Mouse (Mus musculus): ENCODE measurements around the gene Dynlt1c.
"Not testable (repeated sequence)": the region's sequence is repeated elsewhere in the genome, so short reads cannot be mapped to it uniquely, and the experiment has no call there.

Gene Dynlt1c

DNA sequence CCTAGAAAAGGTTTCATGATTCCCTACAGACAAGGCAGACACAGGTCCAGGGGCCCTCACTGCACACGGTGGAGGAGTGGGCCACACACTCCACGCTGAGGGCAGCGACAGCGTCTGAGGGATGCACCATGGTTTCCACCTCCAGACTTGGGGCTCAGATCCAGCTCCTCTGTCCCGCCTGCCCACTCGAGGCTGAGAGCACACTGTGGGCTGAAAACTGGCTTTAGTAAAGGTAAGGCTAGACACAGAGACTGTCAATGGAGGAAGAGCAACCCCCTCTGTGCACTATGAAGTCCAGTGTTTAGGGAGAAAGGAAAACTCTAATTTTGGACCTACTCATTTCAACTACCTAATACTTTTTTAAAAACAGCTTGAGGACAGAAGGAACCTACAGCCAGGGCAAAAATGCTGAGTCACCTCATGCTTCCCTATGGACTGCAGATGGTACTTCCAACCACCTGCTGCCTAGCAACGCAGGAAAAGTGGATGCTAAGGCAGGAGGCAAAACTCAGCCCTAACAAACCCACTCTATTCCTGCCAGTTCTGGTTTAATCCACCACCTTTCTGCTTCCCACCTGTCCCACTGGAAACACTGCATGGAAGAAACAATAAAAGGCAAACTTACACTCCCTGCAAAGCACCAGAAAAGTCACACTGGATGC lies 49.6 kb downstream of the Dynlt1c start:
- not testable (repeated sequence) for DNase-seq (ENCODE audit: low read depth in 1 of 2, low spot score in 2 of 2)

DNA sequence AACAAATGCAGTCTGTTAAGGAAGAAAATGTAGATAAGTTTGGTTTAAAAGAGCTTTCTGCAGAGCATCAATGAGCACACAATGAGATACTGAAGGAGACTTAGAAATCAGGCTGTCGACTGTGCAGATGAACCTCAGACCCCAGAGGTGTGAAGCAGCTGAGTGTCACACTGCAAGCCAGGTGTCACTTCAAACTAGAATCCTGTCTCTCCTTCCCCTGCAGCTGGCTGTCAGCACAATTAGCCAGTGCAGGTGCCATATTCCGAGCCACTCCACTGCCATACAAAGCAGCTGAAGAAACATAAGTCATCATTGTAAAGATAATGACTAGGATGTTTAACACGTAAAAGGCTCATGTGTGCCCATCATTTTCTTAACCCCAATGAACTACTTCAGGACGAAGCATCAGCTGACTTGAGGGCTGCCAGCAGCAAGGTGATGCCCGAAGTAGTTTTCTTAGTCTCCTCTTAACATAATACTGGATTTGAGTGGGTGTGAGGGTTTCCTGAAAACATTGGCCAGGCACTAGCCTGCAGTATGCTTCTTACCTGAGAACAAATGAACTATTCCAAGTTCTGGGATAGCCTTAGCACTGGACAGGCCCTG lies 52.0 kb downstream of the Dynlt1c start:
- DNase-seq (ENCODE audit: low read depth in 1 of 2, low spot score in 2 of 2), result not testable (repeated sequence)

DNA sequence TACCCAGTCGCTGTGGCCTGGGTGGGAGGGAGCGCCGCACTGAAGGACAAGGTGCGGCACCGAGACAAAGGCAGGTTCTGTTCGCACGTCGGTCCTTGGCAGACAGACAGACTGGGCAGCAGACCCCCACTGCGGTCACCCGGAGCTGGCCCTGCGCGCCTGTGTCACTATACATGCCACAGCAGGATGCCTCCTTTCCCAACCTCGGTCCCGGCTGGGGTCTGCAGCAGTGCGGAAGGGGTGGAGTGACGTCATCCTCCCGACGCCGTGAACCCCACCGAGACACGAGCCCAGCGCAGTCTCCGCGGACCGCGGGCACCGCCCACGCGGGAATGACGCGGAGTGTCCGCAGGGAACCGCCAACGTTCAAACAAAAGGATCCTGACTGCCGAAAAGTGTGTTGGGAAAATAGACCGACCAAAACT lies 53.6 kb downstream of the Dynlt1c start:
- peak in 1 of 2 experiments; percentile 37 for DNase-seq (ENCODE audit: low read depth in 1 of 2, low spot score in 2 of 2)

GRCm38 (mm10) chr17:6655567-6656281 lies 54.3 kb downstream of the Dynlt1c start, which contains the start of gene Dynlt1f:
Gene Dynlt1f, minus strand, starts transcription at chr17:6655900.
- DNase-seq (ENCODE audit: low read depth in 1 of 2, low spot score in 2 of 2), result peak; percentile 48 to 76

DNA sequence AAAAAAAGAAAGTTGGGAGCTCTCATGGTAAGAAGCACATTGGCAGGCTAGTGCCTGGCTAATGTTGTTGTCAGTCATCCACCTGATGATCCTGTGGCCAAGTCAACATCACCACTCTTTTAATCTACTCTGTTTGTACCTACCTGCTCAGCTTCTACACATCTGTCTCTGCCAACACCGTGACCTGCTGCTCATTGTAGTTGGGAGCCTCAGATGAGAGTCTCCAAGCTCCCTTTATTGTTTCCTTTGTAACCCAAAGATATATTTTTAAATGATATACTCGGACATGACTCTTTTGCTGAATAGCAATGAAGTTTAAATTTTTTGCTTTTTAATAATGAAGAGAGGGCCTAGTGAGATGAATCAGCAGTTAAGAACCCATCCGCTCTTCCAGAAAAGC lies 55.0 kb downstream of the Dynlt1c start:
- not testable (repeated sequence) for DNase-seq (ENCODE audit: low read depth in 1 of 2, low spot score in 2 of 2)

DNA sequence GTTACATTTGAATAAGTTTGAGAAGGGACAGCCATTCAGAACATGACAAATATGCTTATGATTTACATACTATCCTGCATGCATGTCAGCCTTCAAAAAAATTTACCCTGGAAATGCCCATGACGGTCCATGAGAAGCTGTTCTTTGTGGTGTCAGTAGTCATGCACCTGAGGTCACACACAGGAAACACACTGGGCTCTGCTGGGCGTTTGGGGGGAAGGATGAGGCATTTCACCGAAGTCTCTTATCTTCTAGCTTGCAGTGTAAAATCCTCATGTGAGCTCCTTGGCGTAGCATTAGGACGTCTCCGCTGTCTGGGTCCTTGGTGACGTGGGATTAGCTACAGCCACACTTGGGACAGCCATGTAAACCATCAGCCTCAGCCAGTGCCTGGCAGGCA lies 57.3 kb downstream of the Dynlt1c start, which contains the start of gene Sytl3:
Sytl3 (plus strand) TSS at position 293 of the 400 bp plus-strand sequence.
- not testable (repeated sequence) for DNase-seq (ENCODE audit: low read depth in 1 of 2, low spot score in 2 of 2)

All from monocyte, adult 2 months (primary cell).